Mouse (Mus musculus): ENCODE results near the gene Slc39a9.

Gene Slc39a9

DNA sequence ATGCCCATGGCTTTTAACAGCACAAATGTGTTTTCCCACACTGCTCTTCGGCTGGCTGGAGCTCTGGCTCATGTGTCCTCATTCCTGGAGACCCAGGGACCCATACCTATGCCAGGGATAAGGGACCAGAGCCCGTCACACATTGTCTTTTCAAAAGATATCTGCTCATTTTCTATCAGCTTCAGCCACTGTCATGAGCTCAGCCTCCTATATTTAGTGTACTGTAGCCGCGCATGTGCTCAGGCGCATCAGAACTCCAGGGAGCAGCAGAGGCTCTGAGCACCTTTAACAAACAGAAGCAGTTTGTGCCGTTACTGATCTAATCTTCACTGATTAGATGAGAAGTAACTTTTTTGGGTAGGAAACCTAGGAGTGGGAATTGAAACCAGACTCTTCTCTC is 72.2 kb downstream of the Slc39a9 start:
- in situ Hi-C loops (cut with MboI, MseI): no loop called here

DNA sequence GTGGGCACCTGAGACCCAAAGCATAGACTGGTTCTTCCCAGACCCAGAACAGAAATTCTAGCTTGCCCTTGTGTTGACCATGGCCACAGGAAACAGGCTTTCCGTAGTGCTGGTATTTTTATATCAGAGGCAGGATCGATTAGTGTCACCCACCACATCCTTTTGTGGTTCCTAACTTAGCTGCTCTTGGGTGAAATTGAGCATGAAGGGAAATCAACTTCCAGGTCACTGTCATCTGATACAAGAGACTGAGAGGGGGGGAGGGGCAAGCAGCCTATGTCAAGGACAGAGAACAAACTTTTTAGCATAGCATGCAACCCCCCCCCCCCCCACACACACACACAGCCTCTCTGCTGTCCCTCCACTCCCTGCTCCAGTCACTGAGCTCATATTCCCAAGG is 75.5 kb downstream of the Slc39a9 start:
- in situ Hi-C loops (cut with MboI, MseI): no loop called here

DNA sequence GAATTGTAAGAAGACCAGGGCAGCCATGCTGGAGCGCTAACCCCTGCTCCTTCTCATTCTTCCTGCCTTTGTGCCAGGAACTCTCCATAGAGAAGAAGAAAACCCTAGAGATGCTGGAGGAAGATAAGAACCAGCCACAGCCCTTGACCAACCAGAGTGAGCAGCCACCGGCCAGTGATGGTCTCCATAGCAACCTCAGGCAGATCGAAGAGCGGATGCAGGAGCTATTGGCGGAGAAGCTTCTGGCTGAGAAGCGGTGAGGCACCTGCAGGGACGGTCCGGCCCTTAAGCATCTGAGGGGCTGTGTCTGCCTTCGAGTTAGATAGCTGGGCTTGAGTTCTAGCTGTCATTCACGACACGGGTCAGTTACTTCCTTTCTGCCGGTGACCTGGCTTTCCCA is 76.8 kb downstream of the Slc39a9 start:
- in situ Hi-C loops (cut with MboI, MseI): no loop called here

DNA sequence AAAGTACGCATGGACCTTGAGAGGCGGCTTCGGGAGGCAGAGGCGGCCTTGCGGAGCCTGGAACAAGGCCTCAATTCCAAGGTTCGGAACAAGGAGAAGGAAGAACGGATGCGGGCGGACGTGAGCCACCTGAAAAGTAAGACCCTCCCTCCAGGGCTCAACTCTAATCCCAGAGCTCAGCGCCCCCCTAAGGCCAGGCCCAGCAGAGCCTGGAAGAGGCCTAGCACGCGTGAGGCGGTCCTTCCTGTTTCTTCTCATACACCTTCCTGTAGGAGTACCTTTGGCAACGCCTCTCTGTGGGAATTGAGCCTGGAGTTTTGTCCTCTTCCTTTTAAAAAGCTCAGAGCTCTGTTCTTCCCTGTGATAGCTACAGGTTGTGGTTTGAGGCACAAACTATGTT is 77.8 kb downstream of the Slc39a9 start:
- in situ Hi-C loops (cut with MboI, MseI): no loop called here

DNA sequence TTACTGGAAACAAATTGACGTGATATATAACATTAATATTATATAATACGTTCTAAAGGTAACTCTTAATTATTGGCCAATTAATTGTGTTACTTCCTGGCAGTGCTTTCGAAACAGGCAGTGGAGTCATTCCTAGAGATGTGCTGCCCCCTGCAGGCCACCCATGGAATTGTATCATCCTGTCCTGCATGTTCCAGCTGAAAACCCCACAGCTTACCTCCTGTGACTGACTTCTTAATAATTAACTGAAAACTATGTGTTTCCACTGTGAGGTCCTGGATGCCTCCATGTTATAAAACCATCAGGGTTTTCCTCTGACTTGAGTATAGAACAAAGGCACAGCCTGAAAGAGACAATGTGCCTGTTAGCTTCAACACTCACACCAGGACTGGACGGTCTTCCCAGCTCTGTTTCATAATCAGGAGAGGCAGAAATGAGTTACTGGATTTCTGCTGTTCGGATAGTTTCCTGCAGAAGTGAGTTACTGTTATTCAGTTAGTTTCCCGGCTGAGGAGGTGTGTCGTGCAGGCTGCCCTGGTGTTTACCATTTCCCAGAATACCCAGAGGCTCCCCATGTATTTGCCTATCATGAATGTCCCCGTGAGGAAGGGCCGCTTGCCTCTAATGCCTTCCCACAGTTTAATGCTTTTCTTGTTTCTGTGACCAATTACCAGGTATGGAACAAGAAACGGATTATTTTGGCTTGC is 81.3 kb downstream of the Slc39a9 start:
- in situ Hi-C loops (cut with MboI, MseI): no loop called here

DNA sequence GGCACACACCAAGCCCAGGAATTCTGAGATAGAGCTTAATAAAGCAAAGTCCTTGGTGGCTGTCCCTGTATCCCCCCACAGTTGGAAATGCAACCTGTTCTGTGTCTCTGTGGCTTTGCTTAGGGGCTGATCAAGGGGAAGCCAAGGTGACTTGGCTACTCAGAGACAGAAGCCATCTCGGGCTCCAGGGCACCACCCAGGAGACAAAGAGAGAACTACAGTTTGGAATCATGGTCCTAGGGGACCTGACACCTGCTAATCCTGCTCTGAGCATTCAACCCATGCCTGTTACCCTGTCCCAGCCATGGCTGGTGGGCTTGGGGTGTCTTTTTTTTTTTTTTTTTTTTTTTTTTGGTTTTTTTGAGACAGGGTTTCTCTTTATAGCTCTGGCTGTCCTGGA is 84.5 kb downstream of the Slc39a9 start:
- in situ Hi-C loops (cut with MboI, MseI): no loop called here

DNA sequence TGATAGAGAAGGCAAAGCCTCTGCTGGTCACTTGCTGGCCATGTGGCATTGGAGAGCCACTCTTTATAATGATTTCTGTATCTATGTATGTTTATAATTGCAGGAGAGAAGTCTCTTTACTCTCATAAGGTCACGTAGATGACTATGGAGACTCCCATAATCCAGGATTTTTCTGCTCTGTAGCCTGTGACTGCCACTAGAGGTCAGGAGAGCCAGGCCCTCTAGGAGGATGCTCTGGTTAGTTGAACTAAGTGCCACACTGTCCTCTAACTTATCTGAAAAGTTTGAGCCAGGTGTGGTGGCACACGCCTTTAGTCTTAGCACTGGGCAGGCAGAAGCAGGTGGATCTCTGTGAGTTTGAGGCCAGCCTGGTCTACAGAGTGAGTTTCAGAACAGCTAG is 85.1 kb downstream of the Slc39a9 start:
- in situ Hi-C loops (cut with MboI, MseI): no loop called here

DNA sequence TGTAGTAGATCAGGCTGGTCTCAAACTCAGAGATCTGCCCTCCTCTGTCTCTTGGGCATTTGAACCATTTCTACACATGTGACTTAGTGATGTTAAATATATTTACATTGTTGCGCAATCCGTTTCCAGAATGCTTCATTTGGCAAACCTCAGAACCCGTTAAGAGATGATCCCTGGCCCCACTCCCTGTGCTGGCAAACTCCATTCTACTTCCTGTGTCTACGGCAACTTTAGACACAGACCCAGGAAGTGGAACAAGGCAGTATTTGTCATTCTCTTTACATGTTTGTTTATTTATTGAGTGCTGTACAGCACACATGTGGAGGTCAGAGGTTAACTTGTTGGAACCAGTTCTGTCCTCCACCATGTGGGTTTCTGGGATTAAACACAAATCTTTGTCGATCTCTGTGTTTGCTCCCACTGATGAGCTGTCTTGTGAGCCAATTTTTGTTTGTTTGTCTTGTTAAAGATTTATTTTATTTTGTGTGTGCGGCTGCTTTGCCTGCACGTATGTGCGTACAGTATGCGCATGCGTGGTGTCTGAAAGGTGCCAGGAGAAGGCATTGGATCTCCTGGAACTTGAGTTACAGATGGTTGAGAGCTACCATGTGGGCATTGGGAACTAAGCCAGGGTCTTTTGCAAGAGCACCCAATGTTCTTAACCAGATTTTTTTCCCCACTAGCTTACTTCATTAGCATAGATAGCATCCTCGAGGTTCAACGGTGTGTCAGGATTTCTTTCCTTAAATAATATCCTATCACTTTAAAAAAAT is 86.3 kb downstream of the Slc39a9 start:
- in situ Hi-C loops (cut with MboI, MseI): no loop called here

DNA sequence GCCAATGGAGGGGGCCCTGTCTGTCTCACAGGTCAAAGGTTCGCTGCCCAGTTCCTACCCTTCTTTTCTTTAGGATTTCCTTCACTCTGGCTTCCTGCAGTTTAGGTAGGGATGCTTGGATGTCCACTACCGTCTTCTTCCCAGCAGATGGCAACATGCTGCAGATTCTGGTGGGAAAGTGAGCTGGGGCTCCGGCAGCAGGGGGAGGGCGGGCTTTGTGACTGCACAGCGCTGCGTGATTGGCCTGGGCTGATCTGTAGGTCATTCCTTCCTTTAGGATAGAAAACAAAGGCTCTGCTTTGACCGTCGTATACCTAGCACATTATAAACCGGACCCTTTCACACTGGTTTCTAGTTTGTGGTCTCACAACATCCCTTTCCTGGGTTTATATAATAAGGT is 86.9 kb downstream of the Slc39a9 start:
- in situ Hi-C loops (cut with MboI, MseI): no loop called here
